Mouse (Mus musculus): ENCODE data around the gene Zfp809. TPM values are rescaled to one million over a fixed set of nuclear protein-coding genes. Genes with fewer than 3 reads are reported as not detected.
"Not testable (repeated sequence)": the region's sequence is repeated elsewhere in the genome, so short reads cannot be mapped to it uniquely, and the experiment has no call there.

Gene Zfp809
- 10 to 100 TPM; 22.6 to 24.1 TPM for total RNA-seq (2021)
- long read RNA-seq, experiment 1, partial matches to known transcripts: 0 of 10 reads
- long read RNA-seq, experiment 1, other reads (novel, unspliced or antisense): 5 of 10 reads
- long read RNA-seq, experiment 2, partial matches to known transcripts: 0 of 3 reads
- long read RNA-seq, experiment 2, other reads (novel, unspliced or antisense): 1 of 3 reads

- peak; percentile 99 to 100 for DNase-seq
These were observed at the start of gene Zfp809 for GRCm38 (mm10) chr9:22225581-22226388. Zfp809 (plus strand) TSS chr9:22225714.

- DNase-seq: peak; percentile 24 to 42
These were observed 37.4 kb upstream of the Zfp809 start, which contains the start of gene Zfp872 for GRCm38 (mm10) chr9:22188025-22188611. Zfp872 (plus strand) TSS chr9:22188090.

DNA sequence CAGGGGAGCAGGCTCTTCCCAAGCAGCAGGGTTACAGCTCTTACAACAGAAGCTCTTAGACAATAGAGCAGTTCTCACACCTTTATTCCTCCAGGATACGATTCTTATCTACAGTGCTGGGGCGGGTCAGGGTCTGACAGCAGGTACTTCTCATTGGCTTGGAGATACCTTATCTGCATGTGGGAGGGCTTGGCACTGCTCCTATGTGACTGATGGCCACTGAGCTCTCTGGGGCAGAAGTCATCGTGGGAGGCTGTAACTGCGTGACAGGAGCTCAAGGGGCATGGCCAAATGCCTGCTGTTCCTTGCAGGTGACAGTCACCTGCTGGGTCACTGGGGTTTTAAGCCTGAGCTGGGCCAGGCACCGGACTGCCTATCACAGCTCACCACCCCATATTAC is 29.1 kb upstream of the Zfp809 start:
- DNase-seq: no peak

GRCm38 (mm10) chr9:22213785-22214194 is 11.7 kb upstream of the Zfp809 start:
- peak; percentile 50 to 64 for DNase-seq

DNA sequence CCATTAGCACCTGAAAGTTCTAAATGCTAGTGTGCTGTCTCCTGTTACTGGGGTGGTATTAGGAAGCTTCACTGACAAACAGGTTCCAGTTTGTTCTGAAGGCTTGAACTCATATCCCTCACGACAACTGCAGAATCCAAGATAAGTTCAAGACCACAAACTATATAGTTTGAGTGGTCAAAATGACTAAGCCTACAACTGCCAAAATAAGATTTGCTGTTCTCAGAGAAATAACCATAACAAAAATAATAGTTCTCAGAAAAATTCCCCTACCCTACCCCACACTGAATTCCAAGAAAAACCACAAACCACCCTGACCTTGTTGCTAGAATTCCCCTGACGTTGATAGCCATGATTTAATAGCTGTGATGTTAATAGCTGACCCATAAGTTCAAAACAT is 11.0 kb upstream of the Zfp809 start:
- DNase-seq: no peak

DNA sequence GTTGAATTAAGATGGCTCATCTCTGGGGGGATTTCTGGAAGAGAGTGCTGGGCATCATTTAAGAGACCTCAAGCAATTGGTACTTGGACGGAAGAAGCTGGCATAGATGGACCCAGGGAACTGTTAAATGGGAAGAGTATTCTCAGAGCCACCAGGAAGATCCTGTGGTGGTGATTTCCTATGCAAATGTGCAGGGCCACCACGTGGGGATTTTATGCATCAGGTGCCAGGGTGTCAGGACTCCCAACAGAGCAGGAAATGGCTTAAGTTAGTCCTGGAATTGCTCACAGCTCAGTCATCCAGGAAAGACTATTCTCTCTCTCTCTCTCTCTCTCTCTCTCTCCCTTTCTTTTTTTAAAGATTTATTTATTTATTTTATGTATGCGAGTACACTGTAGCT is 8.8 kb upstream of the Zfp809 start:
- no peak for DNase-seq

- no peak for DNase-seq
These were observed 7.5 kb upstream of the Zfp809 start for GRCm38 (mm10) chr9:22217858-22218493.

- DNase-seq: no peak
These were observed 1.4 kb upstream of the Zfp809 start for GRCm38 (mm10) chr9:22224066-22224465.

- peak in 1 of 2 experiments; percentile 22 for DNase-seq
These were observed 694 bp upstream of the Zfp809 start for GRCm38 (mm10) chr9:22224536-22225503.

GRCm38 (mm10) chr9:22226389-22226673 is 817 bp downstream of the Zfp809 start:
- not testable (repeated sequence) for DNase-seq

- DNase-seq: peak; percentile 79 to 85
These were observed 1.3 kb downstream of the Zfp809 start for GRCm38 (mm10) chr9:22226846-22227245.

GRCm38 (mm10) chr9:22229386-22230026 is 4.0 kb downstream of the Zfp809 start:
- DNase-seq: no peak

DNA sequence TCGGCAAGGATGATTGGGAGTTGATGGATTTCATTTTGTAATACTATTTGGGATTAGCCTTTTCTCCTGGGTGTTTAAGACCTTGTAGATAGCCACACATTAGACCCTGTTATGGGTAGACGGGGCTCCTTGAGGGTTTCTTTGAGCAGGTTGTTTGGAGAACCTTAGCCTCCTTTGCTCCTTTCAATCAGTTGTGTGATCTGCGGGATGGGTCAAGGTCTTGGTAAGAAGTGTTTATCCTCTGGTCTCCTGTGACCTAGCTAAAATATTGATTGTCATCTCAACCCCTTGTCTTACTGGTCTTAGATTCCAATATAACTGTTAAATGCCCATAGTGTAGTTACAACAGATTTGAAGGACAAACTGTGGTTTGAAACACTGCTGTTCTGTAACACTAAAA is 4.5 kb downstream of the Zfp809 start:
- DNase-seq: no peak

DNA sequence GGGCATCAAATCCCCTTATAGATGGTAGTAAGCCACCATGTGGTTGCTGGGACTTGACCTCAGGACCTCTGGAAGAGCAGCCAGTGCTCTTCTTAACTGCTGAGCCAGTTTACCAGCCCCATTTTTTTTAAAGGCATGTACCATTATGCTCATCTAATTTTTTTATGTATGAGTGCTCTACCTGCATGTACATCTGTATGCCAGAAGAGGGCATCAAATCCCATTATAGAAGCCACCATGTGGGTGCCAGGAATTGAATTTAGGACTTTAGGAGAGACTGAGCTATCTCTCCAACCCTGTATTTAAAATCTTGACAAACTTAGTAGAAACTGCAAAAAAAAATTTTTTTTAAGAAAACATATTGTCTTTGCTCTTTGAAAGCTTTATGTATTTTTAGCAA is 5.0 kb downstream of the Zfp809 start:
- no peak for DNase-seq

DNA sequence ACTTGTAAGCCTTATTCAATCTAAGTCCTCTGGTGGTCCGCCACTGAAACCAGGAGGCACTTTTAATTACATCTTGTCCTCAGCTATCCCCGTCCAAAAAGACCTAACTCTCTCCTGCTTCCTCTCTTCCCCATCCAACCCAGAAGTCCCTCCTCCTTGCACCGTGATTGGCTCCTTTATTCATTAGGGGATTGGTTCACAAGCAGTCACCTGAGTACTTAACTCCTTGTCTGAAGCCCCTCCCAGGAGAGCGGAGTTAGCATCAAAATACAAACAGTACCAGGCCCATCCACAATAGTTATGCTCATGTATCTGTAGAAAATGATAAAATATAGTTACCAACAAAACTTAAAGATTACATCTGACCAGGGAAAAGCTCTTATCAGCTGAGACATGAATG is 14.5 kb downstream of the Zfp809 start:
- no peak for DNase-seq

DNA sequence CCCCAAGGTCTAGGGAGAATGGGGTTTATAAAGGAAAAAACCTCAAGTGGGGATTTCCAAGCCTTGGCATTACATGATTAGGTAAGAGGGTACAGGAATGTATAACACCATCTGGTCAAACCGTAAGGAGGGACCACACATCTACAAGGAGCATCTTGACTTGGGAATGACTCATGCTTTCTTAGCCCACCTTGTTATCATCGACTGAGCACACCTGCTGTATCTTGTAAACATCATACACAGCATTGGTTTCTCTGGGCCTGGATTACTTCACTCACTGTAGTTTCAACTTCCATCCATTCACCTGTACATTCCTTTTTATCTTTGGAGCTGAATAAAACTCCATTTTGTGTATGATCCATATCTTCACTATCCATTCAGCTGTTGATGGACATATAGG is 18.7 kb downstream of the Zfp809 start:
- DNase-seq: no peak

- no peak for DNase-seq
These were observed 31.1 kb downstream of the Zfp809 start for GRCm38 (mm10) chr9:22256579-22256978.

- DNase-seq: no peak
These were observed 33.3 kb downstream of the Zfp809 start for GRCm38 (mm10) chr9:22258784-22259183.

DNA sequence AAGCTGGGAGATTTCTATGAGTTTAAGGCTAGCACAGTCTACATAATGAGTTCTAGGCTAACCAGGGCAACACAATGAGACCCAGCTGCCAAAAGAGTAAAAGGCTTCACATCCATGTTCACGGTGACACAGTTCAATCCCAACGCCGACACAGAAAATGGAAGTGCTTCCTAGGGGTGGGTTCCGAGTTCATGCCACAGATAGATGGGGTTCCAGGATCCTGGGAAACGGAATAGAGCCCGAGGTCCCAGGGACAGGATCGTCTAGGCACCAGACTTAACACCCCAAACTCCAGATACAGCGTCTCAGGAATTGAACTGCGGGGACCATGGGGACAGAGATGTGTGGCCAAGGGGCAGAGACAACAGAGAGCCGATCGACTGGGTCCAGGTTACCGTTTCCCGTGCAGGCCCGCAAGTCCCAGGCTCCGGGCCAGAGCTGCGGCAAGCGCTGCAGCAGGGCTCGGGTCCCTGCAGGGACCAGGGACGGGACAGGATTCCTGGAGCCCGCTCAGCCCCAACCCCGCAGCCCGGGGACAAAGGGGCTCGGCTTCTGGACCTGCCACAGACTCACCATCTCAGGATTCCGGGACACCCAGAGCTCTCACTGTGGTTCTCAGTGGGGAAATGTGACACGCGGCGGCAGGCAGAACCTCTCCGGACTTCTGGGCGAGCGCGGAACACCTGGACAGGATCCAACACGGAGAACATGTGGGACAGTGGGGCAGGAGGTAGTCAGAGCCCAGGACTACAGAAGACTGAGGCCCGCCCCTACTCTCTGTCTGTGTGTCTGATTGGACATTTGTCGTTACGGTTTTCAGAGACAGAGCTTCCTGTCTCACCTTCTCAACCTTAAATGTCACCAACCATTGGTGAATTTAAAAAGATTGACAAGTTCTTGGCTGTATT is 33.9 kb downstream of the Zfp809 start, which contains the start of gene Zfp599:
Gene Zfp599 (minus strand): TSS at position 712 of the 908 bp plus-strand sequence.
- peak; percentile 62 to 70 for DNase-seq

GRCm38 (mm10) chr9:22260092-22260422 is 34.5 kb downstream of the Zfp809 start:
- DNase-seq: no peak
